Mouse (Mus musculus) left cerebral cortex, adult 8-10 months (tissue): ENCODE results near the gene Gm28041. TPM values are rescaled to one million over a fixed set of nuclear protein-coding genes. Genes with fewer than 3 reads are reported as not detected.
A peak's percentile ranks its signal among the peaks of the same experiment; 100 is the strongest.
"Not testable (repeated sequence)": the region's sequence is repeated elsewhere in the genome, so short reads cannot be mapped to it uniquely, and the experiment has no call there.

Source experiments
- DNase-seq, 2 experiments: peaks; one replicate each; pipeline ENCODE4 v3.0.0; 2022; ENCODE audit warnings: low spot score in 2 of 2
- total RNA-seq, 4 experiments: library from RNA; stranded (reverse); gene quantifications; 2 replicates each; pipeline ENCODE4 v1.2.4; 2022

Gene Gm28041
- under 1 TPM in 1 of 4 experiments, not detected in 3; 0.70 TPM for total RNA-seq

DNA sequence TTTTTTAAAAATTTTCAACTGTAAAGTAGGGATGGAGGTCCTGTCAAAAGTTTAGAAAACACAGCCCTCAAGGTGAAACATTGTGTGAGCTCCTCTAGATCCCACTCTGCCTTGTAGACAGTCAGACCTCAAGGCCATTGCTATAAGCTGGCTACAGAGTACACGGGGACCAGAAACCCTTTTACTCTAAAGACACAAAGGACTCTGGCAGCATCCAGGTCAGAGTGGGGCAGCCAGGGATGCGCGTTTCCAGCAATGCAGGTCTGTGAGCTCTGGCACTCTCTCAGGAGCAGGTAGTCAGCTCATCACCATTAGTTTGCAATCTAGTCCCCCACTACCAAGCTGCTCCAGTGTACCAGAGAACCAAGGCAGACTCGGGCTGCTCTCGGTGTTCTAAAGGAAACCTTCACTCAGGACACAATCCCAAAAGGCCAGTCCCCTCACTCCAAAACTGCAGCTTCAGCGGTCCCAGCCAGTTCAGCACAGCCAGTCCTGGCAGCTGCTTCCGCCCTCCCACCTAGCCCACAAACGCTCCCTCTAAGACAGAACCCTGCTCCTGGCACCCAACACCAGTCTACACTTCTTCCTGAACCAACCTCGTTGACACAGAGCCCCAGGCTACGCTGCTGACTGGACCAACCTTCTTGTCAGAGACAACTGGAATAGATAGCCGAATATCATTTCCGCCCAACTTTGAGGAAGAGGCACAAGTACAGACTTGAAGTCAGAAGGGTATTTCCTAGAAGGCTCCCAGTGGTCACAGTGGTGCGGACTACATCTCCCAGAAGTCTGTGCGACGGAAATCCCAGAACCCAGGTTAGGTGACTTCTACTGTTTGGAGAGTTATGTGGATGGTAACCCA is at the start of gene Gm28041, which contains the start of gene Zfp456:
TSS of gene Gm28041 (minus strand) at position 684 of the 862 bp plus-strand sequence.
TSS of gene Zfp456 (minus strand) at position 761 of the 862 bp plus-strand sequence.
- peak; percentile 12 to 39 for DNase-seq

DNA sequence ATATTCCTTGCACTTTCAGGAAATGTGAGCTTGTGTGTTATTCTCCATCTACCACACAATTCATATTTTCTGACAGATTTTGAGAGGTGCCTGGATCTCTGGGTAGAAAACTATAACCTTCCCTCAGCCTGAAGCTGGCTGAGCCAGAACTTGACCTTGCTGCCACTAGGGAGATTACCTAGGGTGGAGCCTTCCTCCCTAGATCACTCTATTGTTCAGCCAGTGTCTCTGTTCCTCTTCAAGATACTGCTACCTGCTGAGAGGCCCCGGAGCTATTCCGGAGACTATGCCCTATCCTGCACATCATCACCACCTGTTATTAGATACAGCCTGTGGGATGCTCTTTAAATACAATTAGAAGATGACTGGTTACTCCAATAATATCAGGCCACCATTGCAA is 47.0 kb upstream of the Gm28041 start:
- not testable (repeated sequence) for DNase-seq

GRCm38 (mm10) chr13:67421207-67421857 is 45.8 kb upstream of the Gm28041 start, which contains the start of gene Zfp459:
TSS of gene Zfp459 (minus strand) at chr13:67421418.
- peak; percentile 11 to 17 for DNase-seq

- no peak for DNase-seq
Measured at GRCm38 (mm10) chr13:67420558-67421206, 45.1 kb upstream of the Gm28041 start.

GRCm38 (mm10) chr13:67416811-67417210 is 41.3 kb upstream of the Gm28041 start:
- DNase-seq = no peak

DNA sequence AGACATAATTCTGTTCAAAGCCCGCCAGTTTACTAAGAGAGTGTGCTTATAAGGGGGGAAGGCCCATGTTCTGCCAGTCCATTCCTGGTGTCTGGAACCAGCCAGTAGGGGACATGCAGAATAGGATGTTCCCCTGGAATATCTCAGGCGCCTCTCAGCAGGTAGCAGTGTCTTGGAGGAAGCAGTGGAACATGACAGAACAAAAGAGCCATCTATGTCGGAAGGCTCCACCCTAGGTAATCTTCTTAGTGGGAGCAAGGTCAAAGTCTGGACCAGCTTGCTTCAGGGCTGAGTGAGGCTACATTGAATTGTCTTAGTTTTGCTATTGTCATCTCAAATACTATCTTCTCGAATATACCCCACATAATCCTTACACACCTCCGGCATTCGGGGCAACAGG is 40.2 kb upstream of the Gm28041 start:
- DNase-seq = no peak

GRCm38 (mm10) chr13:67413634-67414033 is 38.1 kb upstream of the Gm28041 start:
- not testable (repeated sequence) for DNase-seq

DNA sequence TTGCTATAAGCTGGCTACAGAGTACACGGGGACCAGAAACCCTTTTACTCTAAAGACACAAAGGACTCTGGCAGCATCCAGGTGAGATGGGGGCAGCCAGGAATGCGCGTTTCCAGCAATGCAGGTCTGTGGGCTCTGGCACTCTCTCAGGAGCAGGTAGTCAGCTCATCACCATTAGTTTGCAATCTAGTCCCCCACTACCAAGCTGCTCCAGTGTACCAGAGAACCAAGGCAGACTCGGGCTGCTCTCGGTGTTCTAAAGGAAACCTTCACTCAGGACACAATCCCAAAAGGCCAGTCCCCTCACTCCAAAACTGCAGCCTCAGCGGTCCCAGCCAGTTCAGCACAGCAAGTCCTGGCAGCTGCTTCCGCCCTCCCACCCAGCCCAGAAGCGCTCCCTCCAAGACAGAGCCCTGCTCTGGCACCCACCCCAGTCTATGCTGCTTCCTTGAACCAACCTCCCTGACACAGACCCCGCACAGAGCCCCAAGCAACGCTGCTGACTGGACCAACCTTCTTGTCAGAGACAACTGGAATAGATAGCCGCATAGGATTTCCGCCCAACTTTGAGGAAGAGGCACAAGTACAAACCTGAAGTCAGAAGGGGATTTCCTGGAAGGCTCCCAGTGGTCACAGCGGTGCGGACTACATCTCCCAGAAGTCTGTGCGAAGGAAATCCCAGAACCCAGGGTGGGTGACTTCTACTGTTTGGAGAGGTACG is 23.8 kb upstream of the Gm28041 start, which contains the start of gene Zfp429:
TSS of gene Zfp429 (minus strand) at position 637 of the 721 bp plus-strand sequence.
- DNase-seq = peak; percentile 42 to 60

DNA sequence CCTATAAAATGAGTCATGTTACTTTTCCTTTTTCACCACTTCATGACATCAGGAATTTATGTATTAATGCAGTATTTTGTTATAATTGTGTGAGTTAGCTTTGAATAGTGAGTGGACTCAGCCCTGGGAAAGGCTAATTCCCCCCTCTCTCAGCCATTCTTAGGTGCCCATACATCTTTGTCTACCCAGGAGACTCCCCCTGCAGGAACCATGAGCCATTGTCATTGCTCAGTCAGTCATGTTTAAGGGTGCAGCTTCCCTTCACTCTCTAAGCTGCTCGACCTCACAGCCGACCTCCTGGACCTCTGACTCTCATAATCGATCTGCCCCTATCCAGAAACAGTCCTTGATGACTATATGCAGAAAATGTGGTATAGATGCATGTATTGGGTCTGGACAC is 722 bp upstream of the Gm28041 start:
- not testable (repeated sequence) for DNase-seq

DNA sequence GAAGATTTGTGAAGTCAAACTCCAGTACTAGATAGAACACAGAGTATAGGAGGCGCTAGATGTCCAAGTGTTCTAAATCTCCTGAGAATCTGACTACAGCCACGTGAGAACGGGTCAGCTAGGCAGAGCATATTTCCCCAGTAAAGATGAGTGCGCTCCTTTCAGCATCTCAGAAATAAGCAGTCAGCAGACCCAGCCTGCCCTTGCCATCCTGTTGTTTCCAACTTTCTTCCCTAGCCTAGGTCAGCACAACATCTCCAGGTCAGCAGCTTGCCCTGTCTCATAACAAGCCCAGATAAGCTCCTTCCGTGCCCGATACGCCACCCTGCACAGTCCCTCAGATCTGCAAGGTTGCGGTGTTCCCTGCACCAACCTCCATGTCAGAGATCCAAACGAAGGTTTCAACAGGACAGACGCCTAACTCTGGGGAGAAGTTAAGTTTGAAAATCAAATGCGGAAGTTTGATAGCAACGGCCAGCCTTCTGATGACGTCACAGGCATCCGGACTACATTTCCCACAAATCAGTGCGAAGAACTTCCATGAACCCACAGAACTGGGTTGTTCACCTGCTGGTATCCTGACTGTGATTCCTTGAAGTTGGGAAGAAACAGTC is 15.3 kb downstream of the Gm28041 start, which contains the start of the genes Gm28044 and Zfp953:
TSS of gene Gm28044 (minus strand) at position 406 of the 614 bp plus-strand sequence.
TSS of gene Zfp953 (minus strand) at position 475 of the 614 bp plus-strand sequence.
- peak; percentile 76 to 83 for DNase-seq

- DNase-seq = no peak
Measured at GRCm38 (mm10) chr13:67351854-67352253, 23.7 kb downstream of the Gm28041 start.

DNA sequence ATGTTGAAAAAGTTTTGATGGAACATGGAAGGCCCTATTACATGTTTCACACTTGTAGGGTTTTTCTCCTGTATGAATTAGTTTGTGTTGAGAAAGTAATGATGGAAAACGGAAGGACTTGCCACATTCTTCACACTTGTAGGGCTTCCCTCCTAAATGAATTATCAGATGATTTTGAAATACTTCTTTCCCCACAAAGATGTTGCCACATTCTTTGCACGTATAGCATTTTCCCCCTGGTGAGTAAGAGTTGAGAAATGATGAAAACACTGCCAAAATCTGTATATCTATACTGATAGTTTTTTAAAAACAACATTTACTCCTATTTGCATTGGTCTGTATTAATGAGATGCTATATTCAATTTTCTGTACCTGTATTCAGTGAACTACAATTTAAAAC is 32.1 kb downstream of the Gm28041 start:
- no peak for DNase-seq

DNA sequence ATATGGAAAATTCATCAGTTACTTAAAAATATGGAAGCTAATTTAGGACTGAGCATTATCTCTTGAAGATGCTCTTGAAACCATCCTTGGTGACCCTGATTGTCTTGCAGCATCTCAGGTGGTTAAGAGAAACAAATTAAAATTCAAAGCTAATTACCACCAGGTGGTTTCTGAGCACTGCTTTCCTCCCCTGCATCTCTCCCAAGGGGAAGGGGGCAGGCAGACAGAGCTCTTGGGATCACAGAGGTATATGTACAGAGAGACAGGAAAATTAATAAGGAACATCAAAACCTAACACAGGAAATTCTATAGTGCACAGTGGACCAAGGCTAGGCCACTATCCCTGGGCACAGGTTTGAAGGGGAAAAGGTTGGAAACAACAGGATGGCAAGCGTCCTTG is 42.7 kb downstream of the Gm28041 start:
- DNase-seq = no peak

- peak; percentile 63 to 76 for DNase-seq
Measured at GRCm38 (mm10) chr13:67332019-67332724, 43.4 kb downstream of the Gm28041 start, which contains the start of gene Zfp595. TSS of gene Zfp595 (minus strand) at chr13:67332570.

- DNase-seq = no peak
Measured at GRCm38 (mm10) chr13:67306718-67307117, 68.8 kb downstream of the Gm28041 start.

DNA sequence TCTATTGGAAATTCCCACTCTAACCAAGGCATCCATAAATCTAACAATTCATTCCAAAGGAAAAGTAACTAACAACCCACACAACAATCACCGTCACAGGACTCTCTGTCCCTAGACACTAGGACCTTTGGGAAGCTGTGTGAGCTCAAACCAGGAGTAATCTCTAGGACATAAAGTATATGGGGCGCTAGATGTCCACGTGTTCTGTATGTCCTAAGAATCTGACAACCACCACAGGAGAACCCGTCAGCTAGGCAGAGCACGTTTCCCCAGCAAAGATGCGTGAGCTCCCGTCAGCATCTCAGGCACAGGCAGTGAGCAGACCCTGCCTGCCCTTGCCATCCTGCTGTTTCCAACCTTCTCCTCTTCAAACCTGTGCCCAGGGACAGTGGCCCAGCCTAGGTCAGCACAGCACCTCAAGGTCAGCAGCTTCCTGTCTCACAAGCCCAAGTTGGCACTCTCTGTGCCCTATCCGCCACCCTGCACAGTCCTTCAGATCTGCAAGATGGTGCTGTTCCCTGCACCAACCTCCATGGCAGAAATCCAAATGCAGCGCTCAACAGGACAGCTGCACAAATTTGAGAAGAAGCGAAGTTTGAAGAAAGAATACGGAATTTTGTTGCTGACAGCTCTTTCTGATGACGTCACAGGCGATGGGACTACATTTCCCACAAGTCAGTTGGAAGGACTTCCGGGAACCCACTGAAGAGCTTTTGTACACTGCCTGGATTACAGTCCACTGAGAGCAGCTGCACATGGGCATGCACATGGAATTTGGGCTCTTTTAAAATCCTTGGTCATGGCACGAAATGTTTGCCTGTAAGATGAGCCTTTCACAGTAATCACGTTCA is 69.5 kb downstream of the Gm28041 start, which contains the start of gene Zfp457:
TSS of gene Zfp457 (minus strand) at position 664 of the 851 bp plus-strand sequence.
- DNase-seq = peak; percentile 79 to 90
